Mouse (Mus musculus) forebrain, embryonic 11.5 days (tissue): ENCODE measurements around the gene Lsm7. TPM values are rescaled to one million over a fixed set of nuclear protein-coding genes. Genes with fewer than 3 reads are reported as not detected.
A peak's percentile ranks its signal among the peaks of the same experiment; 100 is the strongest.
"Not testable (repeated sequence)": the region's sequence is repeated elsewhere in the genome, so short reads cannot be mapped to it uniquely, and the experiment has no call there.

Experiments used
- ATAC-seq: fragments of 200-750 bp; cut with Nextera tagmentation; replicated peaks from 2 replicates; pipeline ENCODE4 v1.8.0; 2017; ENCODE audit warnings: moderate TSS enrichment; ENCODE audit not compliant: low FRiP score
- DNase-seq: peaks from one replicate; pipeline ENCODE4 v3.0.0-alpha.2; 2017; ENCODE audit warnings: low spot score
- H3K27ac ChIP-seq: fragments of 300-500 bp; sonication (generic); 2 replicates; pipeline ENCODE4 v1.5.1; 2014; ENCODE audit warnings: low read depth, low read length
- H3K27me3 ChIP-seq: fragments of 300-500 bp; sonication (generic); 2 replicates; pipeline ENCODE4 v1.6.1; 2014; ENCODE audit warnings: mild to moderate bottlenecking, low read length, mixed read lengths; ENCODE audit not compliant: control insufficient read depth, insufficient read depth
- H3K36me3 ChIP-seq: fragments of 300-500 bp; sonication (generic); 2 replicates; pipeline ENCODE4 v1.6.1; 2014; ENCODE audit warnings: mild to moderate bottlenecking, low read length, moderate library complexity, mixed read lengths; ENCODE audit not compliant: control insufficient read depth, insufficient read depth
- H3K4me1 ChIP-seq: fragments of 300-500 bp; sonication (generic); replicated peaks from 2 replicates; pipeline ENCODE4 v1.6.1; 2014; ENCODE audit warnings: low read length, mixed read lengths; ENCODE audit not compliant: control insufficient read depth, insufficient read depth
- H3K4me2 ChIP-seq: fragments of 300-500 bp; sonication (generic); 2 replicates; pipeline ENCODE4 v1.6.1; 2014; ENCODE audit warnings: low read depth, mild to moderate bottlenecking, low read length, moderate library complexity, mixed read lengths; ENCODE audit not compliant: severe bottlenecking
- H3K4me3 ChIP-seq: fragments of 300-500 bp; sonication (generic); 2 replicates; pipeline ENCODE4 v1.5.1; 2014; ENCODE audit warnings: low read depth, low read length
- H3K9ac ChIP-seq: fragments of 300-500 bp; sonication (generic); 2 replicates; pipeline ENCODE4 v1.6.1; 2014; ENCODE audit warnings: low read length
- H3K9me3 ChIP-seq: fragments of 300-500 bp; sonication (generic); 2 replicates; pipeline ENCODE4 v1.6.1; 2016; ENCODE audit warnings: low read length, mixed read lengths; ENCODE audit not compliant: control insufficient read depth
- WGBS: fragments of 180-500 bp; shearing (Covaris S2); extraction: QIAGEN DNeasy Blood & Tissue Kit; methylation state at CpG from one replicate; pipeline ENCODE4 v1.1.7; 2014; 5-methylcytosine and 5-hydroxymethylcytosine counted together
- polyA plus RNA-seq: library from polyadenylated mRNA; unstranded; fragments of >200 nt; fragmentation: Nextera tagmentation; extraction: Ambion mirVana; gene quantifications from 2 replicates; pipeline ENCODE4 v1.2.1, GENCODE M21; 2014

Gene Lsm7
- polyA plus RNA-seq, 1 experiment from 2014 or later = 308 TPM

DNA sequence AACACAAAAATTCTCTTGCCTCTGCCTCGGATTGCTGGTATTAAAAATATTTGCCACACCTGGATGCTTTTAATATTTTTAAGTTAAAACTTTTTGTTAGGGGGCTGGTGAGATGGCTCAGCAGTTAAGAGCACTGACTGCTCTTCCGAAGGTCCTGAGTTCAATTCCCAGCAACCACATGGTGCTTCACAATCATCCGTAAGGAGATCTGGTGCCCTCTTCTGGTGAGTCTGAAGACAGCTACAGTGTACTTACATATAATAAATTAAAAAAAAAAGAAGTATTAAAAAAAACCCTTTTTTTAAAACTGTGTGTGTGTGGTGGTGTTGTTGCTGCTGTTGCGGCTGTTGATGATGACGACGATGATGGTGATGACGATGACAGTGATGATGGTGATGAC lies 37.1 kb downstream of the Lsm7 start:
- 83% methylated on average over 7 of the region's 7 CpGs for WGBS
- H3K36me3 ChIP-seq, H3K4me3 ChIP-seq, ATAC-seq, H3K9me3 ChIP-seq, DNase-seq, H3K27ac ChIP-seq, H3K27me3 ChIP-seq, H3K4me1 ChIP-seq, H3K4me2 ChIP-seq, H3K9ac ChIP-seq: not testable (repeated sequence)

DNA sequence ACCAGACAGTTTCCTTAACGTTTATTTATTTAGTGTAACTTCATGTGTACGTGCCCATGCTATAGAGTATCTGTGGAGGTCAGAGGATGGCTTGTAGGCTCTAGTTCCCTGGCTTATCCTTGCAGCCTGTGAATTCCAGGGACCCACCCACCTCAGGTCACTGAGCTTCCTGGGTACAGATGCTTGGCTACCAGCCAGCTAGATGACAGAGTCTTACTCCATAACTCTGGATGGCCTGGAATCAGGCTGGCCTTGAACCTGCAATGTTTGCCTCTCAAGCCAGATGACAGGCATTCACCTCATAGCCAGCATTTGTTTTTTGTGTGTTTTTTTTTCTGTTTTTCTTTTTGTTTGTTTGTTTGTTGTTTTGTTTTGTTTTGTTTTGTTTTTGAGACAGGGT lies 37.8 kb downstream of the Lsm7 start:
- ATAC-seq (no peak), DNase-seq (no peak)
- H3K27ac ChIP-seq = no peak overlapping the region
- no peak overlapping the region for H3K4me2 ChIP-seq
- H3K27me3 ChIP-seq = no peaks in the 10 kb centered on the region
- H3K9ac ChIP-seq = no peak overlapping the region
- H3K9me3 ChIP-seq = no peaks in the 10 kb centered on the region
- WGBS = 70% methylated on average over 2 of the region's 2 CpGs
- H3K4me1 ChIP-seq = no peaks in the 10 kb centered on the region
- H3K4me3 ChIP-seq = no peak overlapping the region
- H3K36me3 ChIP-seq = no peaks in the 10 kb centered on the region

DNA sequence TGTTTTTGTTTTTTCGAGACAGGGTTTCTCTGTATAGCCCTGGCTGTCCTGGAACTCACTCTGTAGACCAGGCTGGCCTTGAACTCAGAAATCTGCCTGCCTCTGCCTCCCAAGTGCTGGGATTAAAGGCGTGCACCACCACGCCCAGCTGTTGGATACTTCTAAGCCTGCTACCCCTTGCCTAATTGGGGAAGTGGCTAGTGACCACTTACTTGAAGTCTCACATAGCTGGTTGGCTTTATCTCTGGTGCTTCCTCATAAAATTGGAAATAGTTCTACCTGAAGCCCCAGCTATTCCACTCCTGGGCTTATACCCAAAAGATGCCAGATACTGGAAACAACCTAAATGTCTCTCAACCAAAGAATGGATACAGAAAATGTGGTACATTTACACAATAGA lies 38.7 kb downstream of the Lsm7 start:
- not testable (repeated sequence) for H3K4me3 ChIP-seq, H3K27me3 ChIP-seq, H3K9me3 ChIP-seq, H3K36me3 ChIP-seq, ATAC-seq, H3K27ac ChIP-seq, H3K4me1 ChIP-seq, H3K4me2 ChIP-seq, DNase-seq, H3K9ac ChIP-seq
- WGBS = 81% methylated on average over 3 of the region's 3 CpGs

- Histone ChIP-seq H3K4me3 (no peak overlapping the region), H3K36me3 (no peaks in the 10 kb centered on the region), H3K4me2 (no peak overlapping the region), H3K27ac (no peak overlapping the region), H3K9me3 (no peaks in the 10 kb centered on the region), H3K9ac (no peak overlapping the region), H3K4me1 (no peaks in the 10 kb centered on the region; the same call in 1 of the 2 replicates), H3K27me3 (peaks cover 7% of the 10 kb centered on the region)
- WGBS = 67% methylated on average over 7 of the region's 7 CpGs
- ATAC-seq (no peak), DNase-seq (no peak)
These were observed 40.2 kb downstream of the Lsm7 start for GRCm38 (mm10) chr10:80814800-80815199.

- ATAC-seq (no peak), DNase-seq (no peak)
- no peaks in the 10 kb centered on the region for H3K36me3 ChIP-seq
- 84% methylated on average over 4 of the region's 4 CpGs for WGBS
- H3K27me3 ChIP-seq = peaks cover 18% of the 10 kb centered on the region
- no peak within 1 kb of the TSS for H3K9ac ChIP-seq
- H3K4me1 ChIP-seq = peaks cover 9% of the 10 kb centered on the region; the same call in 1 of the 2 replicates
- no peaks in the 10 kb centered on the region for H3K9me3 ChIP-seq
- no peak within 1 kb of the TSS for H3K4me3 ChIP-seq
- no peak within 1 kb of the TSS for H3K4me2 ChIP-seq
- no peak within 1 kb of the TSS for H3K27ac ChIP-seq
These were observed 41.6 kb downstream of the Lsm7 start, which contains the start of gene Jsrp1 for GRCm38 (mm10) chr10:80813366-80813765. Gene Jsrp1 (minus strand): TSS chr10:80813498.

GRCm38 (mm10) chr10:80812391-80813041 lies 42.5 kb downstream of the Lsm7 start:
- Histone ChIP-seq H3K9me3 (no peaks in the 10 kb centered on the region), H3K9ac (no peak overlapping the region), H3K27ac (no peak overlapping the region), H3K4me2 (no peak overlapping the region), H3K36me3 (no peaks in the 10 kb centered on the region), H3K4me3 (no peak overlapping the region), H3K4me1 (peaks cover 11% of the 10 kb centered on the region; the same call in 1 of the 2 replicates), H3K27me3 (peaks cover 25% of the 10 kb centered on the region)
- DNase-seq (no peak), ATAC-seq (no peak)
- 69% methylated on average over 5 of the region's 5 CpGs for WGBS

- no peak overlapping the region for H3K4me2 ChIP-seq
- H3K27ac ChIP-seq = no peak overlapping the region
- peaks cover 23% of the 10 kb centered on the region for H3K4me1 ChIP-seq
- H3K27me3 ChIP-seq = peaks cover 30% of the 10 kb centered on the region
- H3K4me3 ChIP-seq = no peak overlapping the region
- DNase-seq = no peak
- H3K9me3 ChIP-seq = no peaks in the 10 kb centered on the region
- 5% methylated on average over 20 of the region's 20 CpGs for WGBS
- no peaks in the 10 kb centered on the region for H3K36me3 ChIP-seq
- no peak for ATAC-seq
- no peak overlapping the region for H3K9ac ChIP-seq
These were observed 44.9 kb downstream of the Lsm7 start for GRCm38 (mm10) chr10:80810084-80810483.

- peak overlapping the region; percentile 34; the same call in 1 of the 2 replicates for H3K4me2 ChIP-seq
- H3K27ac ChIP-seq = no peak overlapping the region
- peaks cover 30% of the 10 kb centered on the region for H3K27me3 ChIP-seq
- no peak overlapping the region for H3K4me3 ChIP-seq
- 11% methylated on average over 17 of the region's 18 CpGs for WGBS
- peaks cover 23% of the 10 kb centered on the region for H3K4me1 ChIP-seq
- H3K9ac ChIP-seq = no peak overlapping the region; the same call in 1 of the 2 replicates
- no peaks in the 10 kb centered on the region for H3K9me3 ChIP-seq
- no peaks in the 10 kb centered on the region; the same call in 1 of the 2 replicates for H3K36me3 ChIP-seq
- ATAC-seq = no peak
- DNase-seq = no peak
These were observed 45.9 kb downstream of the Lsm7 start for GRCm38 (mm10) chr10:80808985-80809632.
